Mouse (Mus musculus): Measurements from ENCODE around the gene Gm28035. TPM values are rescaled to one million over a fixed set of nuclear protein-coding genes. Genes with fewer than 3 reads are reported as not detected.

The Gm28035 gene
- polyA plus RNA-seq, 1 experiment = 6.4 TPM

DNA sequence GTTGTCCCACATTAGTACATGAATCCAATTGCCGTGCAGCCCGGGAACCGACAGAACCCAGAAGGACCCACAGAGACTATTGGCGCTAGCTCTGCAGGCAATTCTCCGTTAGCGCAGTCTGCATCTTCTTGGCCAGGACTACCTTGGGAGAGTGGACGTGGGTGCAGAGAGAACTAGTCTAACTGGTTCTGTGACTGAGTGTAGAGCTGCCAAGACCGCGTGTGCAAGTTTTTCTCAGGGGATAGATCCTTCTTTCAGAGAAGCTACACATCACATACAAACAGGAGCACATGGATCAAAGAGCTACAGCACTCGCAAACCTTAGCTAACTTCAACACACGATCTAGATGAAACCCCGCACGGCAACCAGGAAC lies 35.1 kb upstream of the Gm28035 start:
- WGBS = under 1% methylated on average over 13 of the region's 13 CpGs
- no peak for TF ChIP-seq CTCF (conservative IDR thresholded peaks at IDR 0.05; ENCODE audit: insufficient read depth, insufficient read length, low read depth, low read length)
- TF ChIP-seq POLR2A (IDR thresholded peaks at IDR 0.05; ENCODE audit: low read depth, low read length) = no peak
- DNase-seq = peak; percentile 73
- Histone ChIP-seq H3K4me3 (ENCODE audit: insufficient read depth, low read depth, low read length) (peak overlapping the region; percentile 69), H3K27me3 (replicated peaks; ENCODE audit: control insufficient read depth, insufficient read depth, low read length) (no peaks in the 10 kb centered on the region), H3K36me3 (ENCODE audit: control insufficient read depth, insufficient read depth, low read length) (no peaks in the 10 kb centered on the region), H3K4me1 (ENCODE audit: control insufficient read depth, insufficient read depth, low read length) (peaks cover 16% of the 10 kb centered on the region), H3K27ac (ENCODE audit: insufficient read depth, low read depth, low read length) (peak overlapping the region; percentile 77)

DNA sequence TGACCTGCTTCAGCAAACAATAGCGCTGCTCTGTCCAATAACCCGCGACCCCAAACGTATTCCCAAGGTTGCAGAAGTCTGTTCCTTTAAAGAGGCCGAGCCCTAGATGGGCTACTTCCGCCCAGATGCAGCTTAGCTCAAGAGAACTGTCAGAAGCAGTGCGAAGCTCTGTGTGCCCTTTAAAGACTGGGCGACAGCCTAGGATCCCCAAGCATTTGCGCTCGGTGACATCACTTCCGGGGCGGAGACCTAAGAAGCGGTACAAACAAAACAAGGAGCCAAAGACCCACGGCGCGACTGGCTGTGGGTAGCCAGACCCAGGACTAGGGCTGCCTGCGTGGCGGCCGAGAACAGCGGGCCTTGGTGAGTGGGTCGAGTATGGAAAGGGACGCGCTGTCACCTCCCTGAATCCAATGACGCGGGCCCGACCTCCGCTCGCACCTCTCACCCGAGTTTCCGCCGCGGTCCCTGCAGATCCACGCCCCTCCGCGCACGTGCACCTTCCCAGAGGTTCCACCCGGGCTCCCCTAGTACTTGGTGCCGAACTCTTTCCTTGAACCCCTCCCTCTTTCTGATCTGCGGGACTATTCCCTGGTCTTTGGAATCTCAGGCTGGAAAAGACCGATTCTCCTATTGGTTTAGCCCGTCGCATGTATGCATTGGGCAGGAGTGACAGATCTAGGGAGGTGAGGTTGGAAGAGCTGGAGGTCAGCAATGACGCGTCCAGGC lies 34.6 kb upstream of the Gm28035 start, which contains the start of gene Kyat1:
TSS of gene Kyat1 (minus strand) at position 219 of the 729 bp plus-strand sequence.
- H3K36me3 ChIP-seq (ENCODE audit: control insufficient read depth, insufficient read depth, low read length) = no peaks in the 10 kb centered on the region
- peaks cover 11% of the 10 kb centered on the region for H3K4me1 ChIP-seq (ENCODE audit: control insufficient read depth, insufficient read depth, low read length)
- WGBS = under 1% methylated on average over 44 of the region's 44 CpGs
- no peak for TF ChIP-seq CTCF (conservative IDR thresholded peaks at IDR 0.05; ENCODE audit: insufficient read depth, insufficient read length, low read depth, low read length)
- TF ChIP-seq POLR2A (IDR thresholded peaks at IDR 0.05; ENCODE audit: low read depth, low read length) = peak; percentile 33
- DNase-seq = peak; percentile 97
- no peaks in the 10 kb centered on the region for H3K27me3 ChIP-seq (replicated peaks; ENCODE audit: control insufficient read depth, insufficient read depth, low read length)
- peak within 1 kb of the TSS; percentile 77 for H3K27ac ChIP-seq (ENCODE audit: insufficient read depth, low read depth, low read length)
- peak within 1 kb of the TSS; percentile 69 for H3K4me3 ChIP-seq (ENCODE audit: insufficient read depth, low read depth, low read length)

- no peak for DNase-seq
- 80% methylated on average over 4 of the region's 4 CpGs for WGBS
- no peaks in the 10 kb centered on the region for H3K27me3 ChIP-seq (replicated peaks; ENCODE audit: control insufficient read depth, insufficient read depth, low read length)
- TF ChIP-seq POLR2A (IDR thresholded peaks at IDR 0.05; ENCODE audit: low read depth, low read length) = no peak
- H3K4me3 ChIP-seq (ENCODE audit: insufficient read depth, low read depth, low read length) = no peak overlapping the region
- peaks cover 11% of the 10 kb centered on the region for H3K4me1 ChIP-seq (ENCODE audit: control insufficient read depth, insufficient read depth, low read length)
- H3K36me3 ChIP-seq (ENCODE audit: control insufficient read depth, insufficient read depth, low read length) = no peaks in the 10 kb centered on the region
- no peak overlapping the region for H3K27ac ChIP-seq (ENCODE audit: insufficient read depth, low read depth, low read length)
These were observed 33.0 kb upstream of the Gm28035 start for GRCm38 (mm10) chr2:30207401-30207800.

GRCm38 (mm10) chr2:30207886-30208285 lies 32.5 kb upstream of the Gm28035 start:
- no peak overlapping the region for H3K4me3 ChIP-seq (ENCODE audit: insufficient read depth, low read depth, low read length)
- H3K36me3 ChIP-seq (ENCODE audit: control insufficient read depth, insufficient read depth, low read length) = no peaks in the 10 kb centered on the region
- 83% methylated on average over 5 of the region's 5 CpGs for WGBS
- no peak for DNase-seq
- TF ChIP-seq CTCF (conservative IDR thresholded peaks at IDR 0.05; ENCODE audit: insufficient read depth, insufficient read length, low read depth, low read length) (no peak), POLR2A (IDR thresholded peaks at IDR 0.05; ENCODE audit: low read depth, low read length) (no peak)
- no peaks in the 10 kb centered on the region for H3K27me3 ChIP-seq (replicated peaks; ENCODE audit: control insufficient read depth, insufficient read depth, low read length)
- no peak overlapping the region for H3K27ac ChIP-seq (ENCODE audit: insufficient read depth, low read depth, low read length)
- H3K4me1 ChIP-seq (ENCODE audit: control insufficient read depth, insufficient read depth, low read length) = peaks cover 11% of the 10 kb centered on the region

- Histone ChIP-seq H3K27me3 (replicated peaks; ENCODE audit: control insufficient read depth, insufficient read depth, low read length) (no peaks in the 10 kb centered on the region), H3K36me3 (ENCODE audit: control insufficient read depth, insufficient read depth, low read length) (no peaks in the 10 kb centered on the region), H3K4me1 (ENCODE audit: control insufficient read depth, insufficient read depth, low read length) (peaks cover 4% of the 10 kb centered on the region), H3K4me3 (ENCODE audit: insufficient read depth, low read depth, low read length) (no peak overlapping the region), H3K27ac (ENCODE audit: insufficient read depth, low read depth, low read length) (no peak overlapping the region)
- 85% methylated on average over 6 of the region's 6 CpGs for WGBS
- DNase-seq = no peak
- TF ChIP-seq POLR2A (IDR thresholded peaks at IDR 0.05; ENCODE audit: low read depth, low read length) = no peak
- no peak for TF ChIP-seq CTCF (conservative IDR thresholded peaks at IDR 0.05; ENCODE audit: insufficient read depth, insufficient read length, low read depth, low read length)
These were observed 28.8 kb upstream of the Gm28035 start for GRCm38 (mm10) chr2:30211408-30212168.

DNA sequence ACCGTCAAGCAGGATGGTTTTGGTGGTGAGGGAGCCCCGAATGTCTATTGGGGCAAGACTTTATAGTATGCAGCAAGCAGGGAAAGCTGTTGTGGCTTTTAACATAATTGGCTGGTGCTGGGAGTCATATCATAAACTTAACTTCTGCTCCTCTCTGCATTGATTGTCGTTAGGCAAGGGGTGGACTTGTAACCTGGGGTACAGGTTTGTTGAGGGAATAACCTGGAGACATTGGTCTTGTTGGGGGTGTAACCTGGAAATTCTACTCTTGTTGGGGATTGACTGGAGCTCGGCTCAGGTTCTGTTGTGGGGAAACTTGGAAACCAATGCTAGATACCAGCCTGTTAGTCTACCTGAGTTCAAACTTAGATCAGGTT lies 28.2 kb upstream of the Gm28035 start:
- TF ChIP-seq CTCF (conservative IDR thresholded peaks at IDR 0.05; ENCODE audit: insufficient read depth, insufficient read length, low read depth, low read length) (no peak), POLR2A (IDR thresholded peaks at IDR 0.05; ENCODE audit: low read depth, low read length) (no peak)
- Histone ChIP-seq H3K36me3 (ENCODE audit: control insufficient read depth, insufficient read depth, low read length) (no peaks in the 10 kb centered on the region), H3K4me1 (ENCODE audit: control insufficient read depth, insufficient read depth, low read length) (peaks cover 3% of the 10 kb centered on the region; the same call in 1 of the 2 replicates), H3K27ac (ENCODE audit: insufficient read depth, low read depth, low read length) (no peak overlapping the region), H3K4me3 (ENCODE audit: insufficient read depth, low read depth, low read length) (no peak overlapping the region), H3K27me3 (replicated peaks; ENCODE audit: control insufficient read depth, insufficient read depth, low read length) (no peaks in the 10 kb centered on the region)
- DNase-seq = no peak
- WGBS = 80% methylated on average over 4 of the region's 4 CpGs

- no peaks in the 10 kb centered on the region for H3K27me3 ChIP-seq (replicated peaks; ENCODE audit: control insufficient read depth, insufficient read depth, low read length)
- peak; percentile 63 for DNase-seq
- no peak overlapping the region for H3K4me3 ChIP-seq (ENCODE audit: insufficient read depth, low read depth, low read length)
- H3K4me1 ChIP-seq (ENCODE audit: control insufficient read depth, insufficient read depth, low read length) = peaks cover 3% of the 10 kb centered on the region; the same call in 1 of the 2 replicates
- peak overlapping the region; percentile 35 for H3K27ac ChIP-seq (ENCODE audit: insufficient read depth, low read depth, low read length)
- TF ChIP-seq POLR2A (IDR thresholded peaks at IDR 0.05; ENCODE audit: low read depth, low read length) = no peak
- no peaks in the 10 kb centered on the region for H3K36me3 ChIP-seq (ENCODE audit: control insufficient read depth, insufficient read depth, low read length)
- 69% methylated on average over 1 of the region's 1 CpGs for WGBS
These were observed 27.4 kb upstream of the Gm28035 start for GRCm38 (mm10) chr2:30212951-30213350.
